Mouse (Mus musculus): ENCODE results near the gene Clstn3.
"Not testable (repeated sequence)": the region's sequence is repeated elsewhere in the genome, so short reads cannot be mapped to it uniquely, and the experiment has no call there.

Clstn3 gene

DNA sequence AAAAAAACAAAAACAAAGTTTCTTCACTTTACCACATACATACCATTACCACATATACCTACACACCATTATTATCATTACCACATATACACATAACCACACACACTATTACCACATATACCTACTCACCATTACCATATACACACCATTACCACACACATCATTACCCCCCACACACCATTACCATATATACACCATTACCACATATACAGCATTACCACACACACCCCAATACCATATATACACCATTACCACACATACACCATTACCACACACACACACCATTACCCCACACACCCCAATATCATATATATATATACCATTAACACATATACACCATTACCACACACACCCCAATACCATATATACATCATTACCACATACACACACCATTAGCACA, 57.4 kb downstream of the Clstn3 start:
- DNase-seq: no peak

DNA sequence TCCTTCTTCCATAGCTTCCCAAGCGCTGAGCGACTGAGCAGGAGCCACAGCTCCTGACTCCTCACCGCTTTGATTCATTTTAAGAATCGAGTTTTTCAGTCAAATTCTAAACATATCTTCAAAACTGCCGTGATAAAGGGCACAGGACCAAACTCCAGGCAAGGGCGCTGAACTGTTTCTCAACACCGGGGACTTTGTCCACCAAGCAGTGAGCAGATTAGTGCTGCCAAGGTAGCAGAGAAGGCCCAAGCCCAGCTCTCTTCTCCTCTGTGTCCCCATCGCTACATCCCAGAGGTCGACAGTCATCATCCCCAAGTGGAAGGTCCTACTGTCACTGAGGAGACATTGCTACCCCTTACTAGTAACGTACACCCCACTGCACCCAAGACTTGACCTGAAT, 58.3 kb downstream of the Clstn3 start:
- peak; percentile 32 to 54 for DNase-seq

DNA sequence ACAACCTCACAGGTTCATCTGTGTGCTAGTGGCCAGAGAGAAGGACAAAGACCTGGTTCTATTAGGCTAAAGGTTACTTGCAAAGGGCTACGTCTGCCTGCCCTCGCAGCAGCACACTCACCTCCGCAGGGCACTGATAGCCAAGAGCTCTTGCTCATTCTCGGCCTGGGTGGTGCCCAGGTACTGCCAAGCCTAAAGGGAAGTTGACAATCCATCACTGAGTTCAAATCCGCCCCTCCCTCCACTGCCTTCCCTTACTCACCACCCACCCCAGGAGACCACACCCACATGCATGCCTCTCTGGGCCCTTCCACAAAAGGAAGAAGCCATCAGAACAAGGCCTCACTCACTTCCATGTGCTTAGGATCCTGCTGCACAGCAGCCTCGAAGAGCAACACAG, 64.9 kb downstream of the Clstn3 start:
- no peak for DNase-seq

DNA sequence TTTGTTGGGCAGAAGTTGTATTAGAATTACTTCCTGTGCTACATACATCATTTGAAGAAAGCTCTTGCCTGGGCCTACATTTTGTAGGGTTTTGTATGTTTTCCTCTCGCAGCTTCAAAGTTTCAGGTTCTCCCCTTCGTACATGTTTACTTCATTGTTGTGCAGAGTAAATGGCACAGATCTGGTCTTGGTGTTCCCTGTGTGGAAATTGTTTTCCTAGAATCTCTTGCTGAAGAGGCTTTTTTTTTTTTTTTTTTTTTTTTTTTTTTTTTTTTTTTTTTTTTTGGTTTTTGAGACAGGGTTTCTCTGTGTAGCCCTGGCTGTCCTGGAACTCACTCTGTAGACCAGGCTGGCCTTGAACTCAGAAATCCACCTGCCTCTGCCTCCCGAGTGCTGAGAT, 69.6 kb downstream of the Clstn3 start:
- DNase-seq: not testable (repeated sequence)
